Mouse (Mus musculus) layer of hippocampus, adult 6 months (tissue): ENCODE measurements around the gene Gm49322. TPM values are rescaled to one million over a fixed set of nuclear protein-coding genes. Genes with fewer than 3 reads are reported as not detected.

Experiments
- long read RNA-seq, 2 experiments: library from polyadenylated mRNA; unstranded; transcript quantifications; one replicate each; pipeline ENCODE4 v2.0.0; 2019 to 2020
- microRNA-seq: library from miRNA; unstranded; fragments of <30 nt; microRNA quantifications from one replicate; pipeline ENCODE4 v1.2.0, GENCODE M21; 2020
- polyA plus RNA-seq: library from polyadenylated mRNA; unstranded; fragments of <200 nt; fragmentation: Nextera tagmentation; gene quantifications from 2 replicates; pipeline ENCODE4 v1.2.3, GENCODE M21; 2021

Gene Gm49322
- polyA plus RNA-seq = 0.23 and 0.29 TPM in 2 replicates
- long read RNA-seq, experiment 1, full-length matches to known transcripts = 1 of 1 reads
- long read RNA-seq, experiment 1, partial matches to known transcripts = 0 of 1 reads
- long read RNA-seq, experiment 1, other reads (novel, unspliced or antisense) = 0 of 1 reads
- long read RNA-seq, experiment 2, full-length matches to known transcripts = 2 of 3 reads
- long read RNA-seq, experiment 2, partial matches to known transcripts = 0 of 3 reads
- long read RNA-seq, experiment 2, other reads (novel, unspliced or antisense) = 1 of 3 reads

GRCm38 (mm10) chr10:80605721-80606120, at the start of gene Gm49322:
Gene Gm49322 (plus strand): TSS chr10:80606021.

GRCm38 (mm10) chr10:80561116-80561944, 44.5 kb upstream of the Gm49322 start, which contains the start of gene Rexo1:
Gene Rexo1 (minus strand): TSS chr10:80561560.

GRCm38 (mm10) chr10:80577195-80578130, 28.4 kb upstream of the Gm49322 start, which contains the start of gene Klf16:
Gene Klf16 (minus strand): TSS chr10:80577321.

GRCm38 (mm10) chr10:80589879-80590854, 15.7 kb upstream of the Gm49322 start, which contains the start of gene Abhd17a:
Gene Abhd17a (minus strand): TSS chr10:80590341.

GRCm38 (mm10) chr10:80602698-80603325, 3.0 kb upstream of the Gm49322 start, which contains the start of the genes Scamp4 and Adat3:
Gene Scamp4 (plus strand): TSS chr10:80602872.
Gene Adat3 (plus strand): TSS chr10:80602880.

GRCm38 (mm10) chr10:80622661-80623456, 17.0 kb downstream of the Gm49322 start, which contains the start of gene Csnk1g2:
Gene Csnk1g2 (plus strand): TSS chr10:80622838.

GRCm38 (mm10) chr10:80656863-80657623, 51.2 kb downstream of the Gm49322 start, which contains the start of gene Btbd2:
Gene Btbd2 (minus strand): TSS chr10:80657071.

Small RNAs within 50 kb of the gene (microRNA-seq; reads per million reads assigned to microRNA genes)
- 3.4 reads per million, percentile 11 among the genes with 10 or more reads in this experiment for gene Mir6912

Other genes starting within 250 kb of the Gm49322 start
- gene Plk5, start 249.6 kb upstream of the Gm49322 start, polyA plus RNA-seq = 20.6 and 23.4 TPM in 2 replicates
- 1.4 and 2.5 TPM in 2 replicates for gene Mex3d, start 218.4 kb upstream of the Gm49322 start, polyA plus RNA-seq
- 41.8 and 43.3 TPM in 2 replicates for gene Mbd3, start 206.5 kb upstream of the Gm49322 start, polyA plus RNA-seq
- 1,342 and 1,554 TPM in 2 replicates for gene Uqcr11, start 199.2 kb upstream of the Gm49322 start, polyA plus RNA-seq
- gene Tcf3, start 172.4 kb upstream of the Gm49322 start, polyA plus RNA-seq = 7.2 and 9.6 TPM in 2 replicates
- gene Onecut3, start 111.2 kb upstream of the Gm49322 start, polyA plus RNA-seq = not detected in 2 replicates
- 0.09 and 0.10 TPM in 2 replicates for gene Atp8b3, start 66.9 kb upstream of the Gm49322 start, polyA plus RNA-seq
- 19.5 and 19.8 TPM in 2 replicates for gene Rexo1, start 44.5 kb upstream of the Gm49322 start, polyA plus RNA-seq
- gene Klf16, start 28.7 kb upstream of the Gm49322 start, polyA plus RNA-seq = 7.5 and 8.9 TPM in 2 replicates
- gene Abhd17a, start 15.7 kb upstream of the Gm49322 start, polyA plus RNA-seq = 42.4 and 50.1 TPM in 2 replicates
- 116 and 118 TPM in 2 replicates for gene Scamp4, start 3.1 kb upstream of the Gm49322 start, polyA plus RNA-seq
- gene Adat3, start 3.1 kb upstream of the Gm49322 start, polyA plus RNA-seq = 3.0 and 3.2 TPM in 2 replicates
- gene Csnk1g2, start 16.8 kb downstream of the Gm49322 start, polyA plus RNA-seq = 18.6 and 20.5 TPM in 2 replicates
- gene Btbd2, start 51.0 kb downstream of the Gm49322 start, polyA plus RNA-seq = 22.4 and 26.9 TPM in 2 replicates
- gene Mknk2, start 72.1 kb downstream of the Gm49322 start, polyA plus RNA-seq = 3.6 and 3.8 TPM in 2 replicates
- 9.3 and 10.8 TPM in 2 replicates for gene Mob3a, start 96.0 kb downstream of the Gm49322 start, polyA plus RNA-seq
- gene Izumo4, start 96.2 kb downstream of the Gm49322 start, polyA plus RNA-seq = 46.9 and 47.1 TPM in 2 replicates
- 51.0 and 52.8 TPM in 2 replicates for gene Ap3d1, start 136.2 kb downstream of the Gm49322 start, polyA plus RNA-seq
- 1.5 and 1.6 TPM in 2 replicates for gene Dot1l, start 149.2 kb downstream of the Gm49322 start, polyA plus RNA-seq
- 9.3 and 13.8 TPM in 2 replicates for gene Sf3a2, start 192.2 kb downstream of the Gm49322 start, polyA plus RNA-seq
- 96.0 and 103 TPM in 2 replicates for gene Plekhj1, start 192.6 kb downstream of the Gm49322 start, polyA plus RNA-seq
- not detected in 2 replicates for gene Amh, start 199.2 kb downstream of the Gm49322 start, polyA plus RNA-seq
- gene Jsrp1, start 207.5 kb downstream of the Gm49322 start, polyA plus RNA-seq = 7.5 and 7.7 TPM in 2 replicates
- gene Oaz1, start 220.6 kb downstream of the Gm49322 start, polyA plus RNA-seq = 2,817 and 2,885 TPM in 2 replicates
- 19.6 and 26.3 TPM in 2 replicates for gene Lingo3, start 238.0 kb downstream of the Gm49322 start, polyA plus RNA-seq
- 326 and 354 TPM in 2 replicates for gene Lsm7, start 249.2 kb downstream of the Gm49322 start, polyA plus RNA-seq
- 16.5 and 20.9 TPM in 2 replicates for gene Sppl2b, start 249.3 kb downstream of the Gm49322 start, polyA plus RNA-seq